In genomic region chr5:145069707-145070106, GRCm38 (mm10) we compare ENCODE assay signal across 8 mouse cellular contexts. TPM values are rescaled to one million over a fixed set of nuclear protein-coding genes. Genes with fewer than 3 reads are reported as not detected.
DNase-seq lines count a peak whose midpoint lies in the region; ATAC-seq and TF ChIP-seq lines count a peak whose summit lies in the region.
"Had no signal": no experiment of that assay in that cellular context is flagged by ENCODE, and none has a peak within 500 bp of the region (broad histone marks: within the 10 kb centered on the region; RNA-seq: fewer than 3 reads in every experiment).

No protein-coding gene starts in this region.

- ATAC-seq in megakaryocyte, adult 5-6 weeks (ENCODE audit: poor library complexity, severe bottlenecking): peak; percentile 89

- no peak overlapping the region for H3K27ac ChIP-seq in embryonic fibroblast, embryonic 13.5 days (ENCODE audit: insufficient read depth, low read length)
- no peak overlapping the region for H3K27ac ChIP-seq in layer of hippocampus, adult 2 months
- H3K27ac ChIP-seq: midbrain, embryonic 12.5 days had no signal

- intact Hi-C loops in heart, postnatal 14 days (cut with DNase I): loop anchor here (5.0 to 10.0 kb wide), 3 partner anchors 52 to 195 kb away; no protein-coding TSS in a partner anchor

- no peak overlapping the region for H3K4me3 ChIP-seq in embryonic fibroblast, embryonic 13.5 days (ENCODE audit: insufficient read depth, low read length)
- H3K4me3 ChIP-seq in layer of hippocampus, adult 2 months: no peak overlapping the region
- H3K4me3 ChIP-seq: midbrain, embryonic 12.5 days had no signal

- no peaks in the 10 kb centered on the region for H3K4me1 ChIP-seq in embryonic fibroblast, embryonic 13.5 days (ENCODE audit: control insufficient read depth, insufficient read depth, low read length)
- H3K4me1 ChIP-seq: midbrain, embryonic 12.5 days had no signal

- peak; percentile 73; the same call in 1 of the 2 replicates for TF ChIP-seq CTCF in embryonic fibroblast, embryonic 13.5 days (IDR thresholded peaks at IDR 0.05; ENCODE audit: borderline replicate concordance, insufficient read depth, low read length)
- peak; percentile 96 for TF ChIP-seq CTCF in layer of hippocampus, adult 2 months (conservative IDR thresholded peaks at IDR 0.05)

- TF ChIP-seq POLR2A in embryonic fibroblast, embryonic 13.5 days (IDR thresholded peaks at IDR 0.05; ENCODE audit: low read depth, low read length): no peak

- DNase-seq in MN1 (ENCODE audit: low spot score): peak; percentile 80
- peak; percentile 87 for DNase-seq in brain, adult 2 months (ENCODE audit: low read depth, low spot score)
- peak; percentile 74 to 84 for DNase-seq in heart, postnatal 14 days
- DNase-seq in layer of hippocampus, adult 2 months (ENCODE audit: low spot score in 2 of 2): peak; percentile 68 to 88
- DNase-seq in skeletal muscle tissue, adult 2 months (ENCODE audit: low read depth, low spot score): peak; percentile 43

RNA-seq across cellular contexts. Expression of gene Arpc1a, which starts 13.9 kb away (rescaled TPM):
- 103 and 109 TPM in 2 replicates for polyA plus RNA-seq in embryonic fibroblast, embryonic 13.5 days (2011; ENCODE audit: insufficient read length, low read depth, missing spikeins)
- total RNA-seq in heart, postnatal 14 days (2021): 10 to 100 TPM; 63.3 to 67.2 TPM
- total RNA-seq in layer of hippocampus, adult 2 months (2021): 100 to 1,000 TPM; 252 to 255 TPM
- 98.2 and 102 TPM in 2 replicates for total RNA-seq in megakaryocyte, adult 5-6 weeks (2015)
- 65.2 and 77.0 TPM in 2 replicates for total RNA-seq in megakaryocyte, adult 5-6 weeks (2017)

RNA-seq across cellular contexts. Expression of gene Kpna7, which starts 14.1 kb away (rescaled TPM):
- not detected in 2 replicates for polyA plus RNA-seq in embryonic fibroblast, embryonic 13.5 days (2011; ENCODE audit: insufficient read length, low read depth, missing spikeins)
- not detected for total RNA-seq in heart, postnatal 14 days (2021)
- total RNA-seq in layer of hippocampus, adult 2 months (2021): not detected
- total RNA-seq in megakaryocyte, adult 5-6 weeks (2015): not detected in 2 replicates
- not detected in 2 replicates for total RNA-seq in megakaryocyte, adult 5-6 weeks (2017)
- polyA plus RNA-seq: midbrain, embryonic 12.5 days had no signal

RNA-seq across cellular contexts. Expression of gene 1700018F24Rik, which starts 26.9 kb away (rescaled TPM):
- polyA plus RNA-seq in embryonic fibroblast, embryonic 13.5 days (2011; ENCODE audit: insufficient read length, low read depth, missing spikeins): not detected in 2 replicates
- not detected for total RNA-seq in heart, postnatal 14 days (2021)
- not detected for total RNA-seq in layer of hippocampus, adult 2 months (2021)
- not detected in 2 replicates for total RNA-seq in megakaryocyte, adult 5-6 weeks (2015)
- total RNA-seq in megakaryocyte, adult 5-6 weeks (2017): not detected in 2 replicates
- polyA plus RNA-seq: midbrain, embryonic 12.5 days had no signal

RNA-seq across cellular contexts. Expression of gene Gm4871, which starts 37.2 kb away (rescaled TPM):
- not detected in 2 replicates for polyA plus RNA-seq in embryonic fibroblast, embryonic 13.5 days (2011; ENCODE audit: insufficient read length, low read depth, missing spikeins)
- total RNA-seq in heart, postnatal 14 days (2021): not detected
- total RNA-seq in layer of hippocampus, adult 2 months (2021): not detected
- total RNA-seq in megakaryocyte, adult 5-6 weeks (2015): not detected in 2 replicates
- total RNA-seq in megakaryocyte, adult 5-6 weeks (2017): not detected in 2 replicates
- polyA plus RNA-seq: midbrain, embryonic 12.5 days had no signal

RNA-seq across cellular contexts. Expression of gene Arpc1b, which starts 44.3 kb away (rescaled TPM):
- polyA plus RNA-seq in embryonic fibroblast, embryonic 13.5 days (2011; ENCODE audit: insufficient read length, low read depth, missing spikeins): 328 and 384 TPM in 2 replicates
- 100 to 1,000 TPM in 1 of 2 experiments, 10 to 100 TPM in 1; 97.2 to 113 TPM for total RNA-seq in heart, postnatal 14 days (2021)
- total RNA-seq in layer of hippocampus, adult 2 months (2021): 10 to 100 TPM; 17.7 to 19.4 TPM
- 361 and 425 TPM in 2 replicates for total RNA-seq in megakaryocyte, adult 5-6 weeks (2015)
- total RNA-seq in megakaryocyte, adult 5-6 weeks (2017): 297 and 318 TPM in 2 replicates
